Mouse (Mus musculus): Measurements from ENCODE around the gene St6galnac1.
"Not testable (repeated sequence)": the region's sequence is repeated elsewhere in the genome, so short reads cannot be mapped to it uniquely, and the experiment has no call there.

GRCm38 (mm10) chr11:116823885-116824284 is 48.6 kb upstream of the St6galnac1 start:
- TF ChIP-seq CTCF (IDR thresholded peaks at IDR 0.05; ENCODE audit: borderline replicate concordance, control insufficient read depth, extremely low read depth, insufficient read depth, low read length, poor library complexity); POLR2A (IDR thresholded peaks at IDR 0.05; ENCODE audit: control insufficient read depth, extremely low read depth, insufficient read depth, low read length, poor library complexity): not testable (repeated sequence)

All from thymus, adult 2 months (tissue).